ENCODE assay signal across 8 mouse cellular contexts in the genomic region with DNA sequence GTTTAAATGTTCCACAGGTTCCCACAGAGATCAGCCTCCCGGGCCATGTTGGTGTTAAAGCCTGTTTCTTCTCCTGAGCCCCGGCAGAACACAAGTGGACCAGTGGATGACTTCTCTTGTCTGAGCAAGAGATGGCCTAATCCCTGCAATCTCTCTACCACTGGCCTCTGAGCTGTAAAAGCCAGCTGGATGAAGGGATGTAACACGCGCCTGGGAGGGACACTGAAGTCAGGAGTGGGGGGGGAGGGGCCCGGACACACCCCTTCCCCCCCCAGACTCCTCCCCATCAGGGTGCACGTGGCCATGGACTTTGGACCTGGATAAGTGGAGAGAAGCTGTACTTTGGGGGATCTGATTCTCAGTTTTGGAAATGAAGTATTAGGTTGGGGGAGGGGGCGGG. TPM values are rescaled to one million over a fixed set of nuclear protein-coding genes. Genes with fewer than 3 reads are reported as not detected.
A peak's percentile ranks its signal among the peaks of the same experiment; 100 is the strongest.
DNase-seq lines count a peak whose midpoint lies in the region; ATAC-seq and TF ChIP-seq lines count a peak whose summit lies in the region.
"Had no signal": no experiment of that assay in that cellular context is flagged by ENCODE, and none has a peak within 500 bp of the region (broad histone marks: within the 10 kb centered on the region; RNA-seq: fewer than 3 reads in every experiment).

No protein-coding gene starts in this region.

- WGBS in embryonic facial prominence, embryonic 13.5 days: 15% methylated on average over 7 of the region's 7 CpGs
- 21% methylated on average over 7 of the region's 7 CpGs for WGBS in intestine, embryonic 15.5 days
- 29% methylated on average over 7 of the region's 7 CpGs for WGBS in liver, embryonic 16.5 days (ENCODE audit: insufficient replicate concordance)
- 21% methylated on average over 7 of the region's 7 CpGs for WGBS in stomach, embryonic 15.5 days

- no peaks in the 10 kb centered on the region for H3K9me3 ChIP-seq in embryonic facial prominence, embryonic 13.5 days
- no peaks in the 10 kb centered on the region for H3K9me3 ChIP-seq in intestine, embryonic 15.5 days
- H3K9me3 ChIP-seq in liver, embryonic 16.5 days (replicated peaks; ENCODE audit: control insufficient read depth, low read length): no peaks in the 10 kb centered on the region
- no peaks in the 10 kb centered on the region for H3K9me3 ChIP-seq in stomach, embryonic 15.5 days

- DNase-seq in 416B (ENCODE audit: low read depth): peak; percentile 75

- 0 out of 2 replicates have a peak overlapping the region, but pooled peaks have one; percentile 70 for H3K9ac ChIP-seq in embryonic facial prominence, embryonic 13.5 days
- H3K9ac ChIP-seq in intestine, embryonic 15.5 days: no peak overlapping the region
- peak overlapping the region; percentile 54; the same call in 1 of the 2 replicates for H3K9ac ChIP-seq in liver, embryonic 16.5 days (ENCODE audit: low read depth, low read length)
- no peak overlapping the region for H3K9ac ChIP-seq in stomach, embryonic 15.5 days

- no peak overlapping the region for H3K4me3 ChIP-seq in C2C12 (ENCODE audit: insufficient read depth, poor library complexity, severe bottlenecking)
- H3K4me3 ChIP-seq in embryonic facial prominence, embryonic 13.5 days: peak overlapping the region; percentile 53
- peak overlapping the region; percentile 29 for H3K4me3 ChIP-seq in intestine, embryonic 15.5 days (replicated peaks)
- peak overlapping the region; percentile 50 for H3K4me3 ChIP-seq in liver, embryonic 16.5 days (ENCODE audit: low read depth, low read length)
- peak overlapping the region; percentile 61 for H3K4me3 ChIP-seq in stomach, embryonic 15.5 days (replicated peaks)

- H3ac ChIP-seq in C2C12 (ENCODE audit: control insufficient read depth, insufficient read length, low read depth): no peak overlapping the region

- peaks cover 31% of the 10 kb centered on the region for H3K4me1 ChIP-seq in embryonic facial prominence, embryonic 13.5 days
- peaks cover 35% of the 10 kb centered on the region for H3K4me1 ChIP-seq in intestine, embryonic 15.5 days (replicated peaks)
- peaks cover 64% of the 10 kb centered on the region for H3K4me1 ChIP-seq in liver, embryonic 16.5 days (ENCODE audit: control insufficient read depth, low read depth, low read length)
- H3K4me1 ChIP-seq in stomach, embryonic 15.5 days: peaks cover 50% of the 10 kb centered on the region

- H3K79me3 ChIP-seq in C2C12 (ENCODE audit: low read depth): no peaks in the 10 kb centered on the region

- H3K27ac ChIP-seq in embryonic facial prominence, embryonic 13.5 days: peak overlapping the region; percentile 97
- peak overlapping the region; percentile 62 for H3K27ac ChIP-seq in intestine, embryonic 15.5 days
- peak overlapping the region; percentile 95 for H3K27ac ChIP-seq in liver, embryonic 16.5 days (ENCODE audit: low read length)
- peak overlapping the region; percentile 96 for H3K27ac ChIP-seq in stomach, embryonic 15.5 days

- H3K27me3 ChIP-seq in C2C12 (ENCODE audit: control insufficient read depth, insufficient read depth, insufficient read length): no peaks in the 10 kb centered on the region
- no peaks in the 10 kb centered on the region for H3K27me3 ChIP-seq in embryonic facial prominence, embryonic 13.5 days
- no peaks in the 10 kb centered on the region for H3K27me3 ChIP-seq in intestine, embryonic 15.5 days (replicated peaks)
- H3K27me3 ChIP-seq in liver, embryonic 16.5 days (ENCODE audit: control insufficient read depth, insufficient read depth, low read depth, low read length): no peaks in the 10 kb centered on the region
- no peaks in the 10 kb centered on the region for H3K27me3 ChIP-seq in stomach, embryonic 15.5 days (replicated peaks)

- no peak for ATAC-seq in embryonic facial prominence, embryonic 13.5 days (ENCODE audit: insufficient number of reproducible peaks, insufficient read depth, low FRiP score, low TSS enrichment, low read depth)
- no peak for ATAC-seq in intestine, embryonic 15.5 days
- no peak for ATAC-seq in liver, embryonic 16.5 days (ENCODE audit: low read depth)
- ATAC-seq in stomach, embryonic 15.5 days (ENCODE audit: insufficient read depth, low FRiP score, low read depth): no peak
- ATAC-seq in erythroid progenitor cell, adult 5-6 weeks (replicated peaks; ENCODE audit: low FRiP score, poor library complexity, severe bottlenecking): no peak

- H3K79me2 ChIP-seq in C2C12 (ENCODE audit: control insufficient read depth, insufficient read depth): peaks cover 7% of the 10 kb centered on the region

- H3K36me3 ChIP-seq in C2C12 (ENCODE audit: control insufficient read depth, insufficient read depth): no peaks in the 10 kb centered on the region
- H3K36me3 ChIP-seq in embryonic facial prominence, embryonic 13.5 days: no peaks in the 10 kb centered on the region
- H3K36me3 ChIP-seq in intestine, embryonic 15.5 days: no peaks in the 10 kb centered on the region
- no peaks in the 10 kb centered on the region for H3K36me3 ChIP-seq in liver, embryonic 16.5 days (ENCODE audit: control insufficient read depth, insufficient read depth)
- no peaks in the 10 kb centered on the region for H3K36me3 ChIP-seq in stomach, embryonic 15.5 days

- peak overlapping the region; percentile 62 for H3K4me2 ChIP-seq in embryonic facial prominence, embryonic 13.5 days
- peak overlapping the region; percentile 70 for H3K4me2 ChIP-seq in intestine, embryonic 15.5 days (replicated peaks)
- peak overlapping the region; percentile 98 for H3K4me2 ChIP-seq in liver, embryonic 16.5 days (ENCODE audit: low read depth, low read length)
- peak overlapping the region; percentile 70 for H3K4me2 ChIP-seq in stomach, embryonic 15.5 days

- TF ChIP-seq CTCF in C2C12 (IDR thresholded peaks at IDR 0.05; ENCODE audit: control insufficient read depth, insufficient read depth, insufficient read length): no peak

TF ChIP-seq in C2C12, 6 proteins besides CTCF, POLR2A, EP300 and RAD21:
- no peak for TF ChIP-seq MYOD1 (IDR thresholded peaks at IDR 0.05; ENCODE audit: control insufficient read depth, insufficient read length, low read depth)
- no peak for TF ChIP-seq FOSL1 (IDR thresholded peaks at IDR 0.05; ENCODE audit: insufficient read depth, low read length, poor library complexity, severe bottlenecking)
- peak; percentile 19 for TF ChIP-seq USF1 (IDR thresholded peaks at IDR 0.05; ENCODE audit: low read depth)

RNA-seq across cellular contexts. Expression of a gene that starts 1.2 kb away (rescaled TPM):
- polyA plus RNA-seq in C2C12 (2012; fragmentation: generic; extraction: Trizol): 44.5 TPM
- polyA plus RNA-seq in embryonic facial prominence, embryonic 13.5 days (2015; fragmentation: Nextera tagmentation; extraction: Ambion mirVana): 53.5 and 56.7 TPM in 2 replicates
- polyA plus RNA-seq in intestine, embryonic 15.5 days (2015; fragmentation: Nextera tagmentation; extraction: Ambion mirVana): 53.5 and 61.2 TPM in 2 replicates
- 41.5 TPM in 2 replicates for polyA plus RNA-seq in liver, embryonic 16.5 days (2015; fragmentation: Nextera tagmentation; extraction: Ambion mirVana)
- polyA plus RNA-seq in stomach, embryonic 15.5 days (2015; fragmentation: Nextera tagmentation; extraction: Ambion mirVana): 59.3 and 59.9 TPM in 2 replicates
- total RNA-seq in erythroid progenitor cell, adult 5-6 weeks (2015; ENCODE audit: low replicate concordance): 12.2 and 15.5 TPM in 2 replicates
- total RNA-seq in erythroid progenitor cell, adult 5-6 weeks (2017; ENCODE audit: low replicate concordance): 21.8 and 26.2 TPM in 2 replicates

RNA-seq across cellular contexts. Expression of a gene that starts 32.9 kb away (rescaled TPM):
- polyA plus RNA-seq in C2C12 (2012; fragmentation: generic; extraction: Trizol): not detected
- polyA plus RNA-seq in embryonic facial prominence, embryonic 13.5 days (2015; fragmentation: Nextera tagmentation; extraction: Ambion mirVana): not detected in 2 replicates
- not detected in 2 replicates for polyA plus RNA-seq in intestine, embryonic 15.5 days (2015; fragmentation: Nextera tagmentation; extraction: Ambion mirVana)
- polyA plus RNA-seq in liver, embryonic 16.5 days (2015; fragmentation: Nextera tagmentation; extraction: Ambion mirVana): 0.06 TPM in 1 of 2 replicates, not detected in the other
- not detected in 2 replicates for polyA plus RNA-seq in stomach, embryonic 15.5 days (2015; fragmentation: Nextera tagmentation; extraction: Ambion mirVana)
- total RNA-seq in erythroid progenitor cell, adult 5-6 weeks (2015; ENCODE audit: low replicate concordance): not detected in 2 replicates
- total RNA-seq in erythroid progenitor cell, adult 5-6 weeks (2017; ENCODE audit: low replicate concordance): not detected in 2 replicates
- total RNA-seq: hematopoietic stem cell, adult 5-6 weeks had no signal

RNA-seq across cellular contexts. Expression of a gene that starts 39.9 kb away (rescaled TPM):
- polyA plus RNA-seq in C2C12 (2012; fragmentation: generic; extraction: Trizol): not detected
- not detected in 2 replicates for polyA plus RNA-seq in embryonic facial prominence, embryonic 13.5 days (2015; fragmentation: Nextera tagmentation; extraction: Ambion mirVana)
- not detected in 2 replicates for polyA plus RNA-seq in intestine, embryonic 15.5 days (2015; fragmentation: Nextera tagmentation; extraction: Ambion mirVana)
- polyA plus RNA-seq in liver, embryonic 16.5 days (2015; fragmentation: Nextera tagmentation; extraction: Ambion mirVana): not detected in 2 replicates
- 0.06 TPM in 1 of 2 replicates, not detected in the other for polyA plus RNA-seq in stomach, embryonic 15.5 days (2015; fragmentation: Nextera tagmentation; extraction: Ambion mirVana)
- total RNA-seq in erythroid progenitor cell, adult 5-6 weeks (2015; ENCODE audit: low replicate concordance): not detected in 2 replicates
- not detected in 2 replicates for total RNA-seq in erythroid progenitor cell, adult 5-6 weeks (2017; ENCODE audit: low replicate concordance)
- total RNA-seq: hematopoietic stem cell, adult 5-6 weeks had no signal

RNA-seq across cellular contexts. Expression of a gene that starts 42.1 kb away (rescaled TPM):
- 3.3 TPM for polyA plus RNA-seq in C2C12 (2012; fragmentation: generic; extraction: Trizol)
- 41.7 and 46.5 TPM in 2 replicates for polyA plus RNA-seq in embryonic facial prominence, embryonic 13.5 days (2015; fragmentation: Nextera tagmentation; extraction: Ambion mirVana)
- 24.4 and 28.6 TPM in 2 replicates for polyA plus RNA-seq in intestine, embryonic 15.5 days (2015; fragmentation: Nextera tagmentation; extraction: Ambion mirVana)
- 11.1 and 11.7 TPM in 2 replicates for polyA plus RNA-seq in liver, embryonic 16.5 days (2015; fragmentation: Nextera tagmentation; extraction: Ambion mirVana)
- 31.0 and 34.2 TPM in 2 replicates for polyA plus RNA-seq in stomach, embryonic 15.5 days (2015; fragmentation: Nextera tagmentation; extraction: Ambion mirVana)
- total RNA-seq in erythroid progenitor cell, adult 5-6 weeks (2015; ENCODE audit: low replicate concordance): 55.9 and 72.1 TPM in 2 replicates
- total RNA-seq in erythroid progenitor cell, adult 5-6 weeks (2017; ENCODE audit: low replicate concordance): 35.6 and 36.3 TPM in 2 replicates

RNA-seq across cellular contexts. Expression of a gene that starts 58.2 kb away (rescaled TPM):
- not detected for polyA plus RNA-seq in C2C12 (2012; fragmentation: generic; extraction: Trizol)
- polyA plus RNA-seq in embryonic facial prominence, embryonic 13.5 days (2015; fragmentation: Nextera tagmentation; extraction: Ambion mirVana): 0.51 and 0.81 TPM in 2 replicates
- polyA plus RNA-seq in intestine, embryonic 15.5 days (2015; fragmentation: Nextera tagmentation; extraction: Ambion mirVana): 1.7 and 2.2 TPM in 2 replicates
- 1.3 and 1.4 TPM in 2 replicates for polyA plus RNA-seq in liver, embryonic 16.5 days (2015; fragmentation: Nextera tagmentation; extraction: Ambion mirVana)
- 1.7 and 2.5 TPM in 2 replicates for polyA plus RNA-seq in stomach, embryonic 15.5 days (2015; fragmentation: Nextera tagmentation; extraction: Ambion mirVana)
- 1.1 and 2.9 TPM in 2 replicates for total RNA-seq in erythroid progenitor cell, adult 5-6 weeks (2015; ENCODE audit: low replicate concordance)
- 0.53 and 0.77 TPM in 2 replicates for total RNA-seq in erythroid progenitor cell, adult 5-6 weeks (2017; ENCODE audit: low replicate concordance)

Comparison
In these comparisons a context has a peak if more than half of its experiments do, and no peak if none do; other contexts are left out.
1. H3K9ac ChIP-seq: peak in embryonic facial prominence, embryonic 13.5 days (single experiment) and liver, embryonic 16.5 days (single experiment); none in intestine, embryonic 15.5 days (single experiment) and stomach, embryonic 15.5 days (single experiment).
2. Peak in every context shown above with its lines, with median percentiles within 50 percentile points of each other: H3K27ac ChIP-seq and H3K4me2 ChIP-seq.